In the genomic region with DNA sequence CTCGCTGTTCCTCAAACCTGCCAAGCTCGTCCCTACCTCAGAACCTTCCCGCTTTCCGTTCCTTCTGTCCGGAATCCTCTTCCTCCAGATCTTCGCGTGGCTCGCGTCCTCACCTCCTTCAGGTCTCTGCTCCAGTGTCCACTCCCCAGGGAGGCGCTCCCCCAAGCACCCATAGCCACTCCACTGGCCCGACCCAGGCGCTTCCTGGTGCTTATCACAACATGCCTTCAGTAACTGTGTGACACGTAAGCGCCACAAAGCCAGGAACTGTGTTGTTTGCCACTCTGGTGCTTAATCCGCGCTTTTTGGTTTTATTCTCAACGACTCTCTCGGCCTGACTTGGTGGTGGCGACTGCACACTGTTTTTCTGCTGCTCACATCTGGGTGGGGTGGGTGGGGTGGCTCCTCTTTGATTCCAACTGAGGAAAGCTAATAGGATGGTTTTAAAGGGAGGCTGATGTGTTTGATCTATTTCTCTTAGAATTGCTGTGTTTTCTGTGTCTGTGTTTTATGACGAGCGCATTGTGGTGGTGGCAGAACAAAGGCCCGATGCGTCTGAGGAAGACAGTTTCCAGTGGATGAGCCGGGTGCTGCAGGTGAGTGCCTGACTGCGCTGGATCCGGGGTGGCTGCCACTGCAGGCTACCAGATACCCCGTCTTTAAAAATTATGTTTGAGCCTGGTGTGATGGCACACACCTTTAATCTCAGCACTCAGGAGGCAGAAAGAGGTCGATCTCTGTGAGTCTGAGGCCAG, we compare ENCODE assay signal across 32 mouse cellular contexts. TPM values are rescaled to one million over a fixed set of nuclear protein-coding genes. Genes with fewer than 3 reads are reported as not detected.
DNase-seq lines count a peak whose midpoint lies in the region; ATAC-seq and TF ChIP-seq lines count a peak whose summit lies in the region.
"Had no signal": no experiment of that assay in that cellular context is flagged by ENCODE, and none has a peak within 500 bp of the region (broad histone marks: within the 10 kb centered on the region; RNA-seq: fewer than 3 reads in every experiment).

No protein-coding gene starts in this region.

- peaks cover 70% of the 10 kb centered on the region for H3K36me3 ChIP-seq in intestine, postnatal 0 days (ENCODE audit: control insufficient read depth, insufficient read depth)
- H3K36me3 ChIP-seq in intestine, embryonic 15.5 days: peaks cover 16% of the 10 kb centered on the region
- peaks cover 81% of the 10 kb centered on the region for H3K36me3 ChIP-seq in E14TG2a.4 (ENCODE audit: insufficient read depth, low read length)

- no peak for ATAC-seq in intestine, postnatal 0 days
- ATAC-seq in intestine, embryonic 15.5 days: no peak
- ATAC-seq in common myeloid progenitor, adult 5-6 weeks (replicated peaks; ENCODE audit: low read depth, poor library complexity, severe bottlenecking): peak; percentile 41; the same call in 1 of the 2 replicates
- ATAC-seq: forebrain, embryonic 13.5 days; lung, postnatal 0 days; midbrain, embryonic 13.5 days had no signal

- H3K4me2 ChIP-seq in intestine, postnatal 0 days (replicated peaks; ENCODE audit: low read depth): no peak overlapping the region
- no peak overlapping the region for H3K4me2 ChIP-seq in intestine, embryonic 15.5 days (replicated peaks)
- H3K4me2 ChIP-seq: embryonic facial prominence, embryonic 15.5 days; forebrain, embryonic 13.5 days; heart, embryonic 12.5 days; hindbrain, embryonic 13.5 days; limb, embryonic 15.5 days; liver, embryonic 13.5 days; midbrain, embryonic 13.5 days; neural tube, embryonic 15.5 days had no signal

- peak overlapping the region; percentile 70 for H3K27ac ChIP-seq in intestine, postnatal 0 days (ENCODE audit: low read depth, low read length)
- no peak overlapping the region for H3K27ac ChIP-seq in intestine, embryonic 15.5 days
- H3K27ac ChIP-seq: embryonic facial prominence, embryonic 10.5 days; embryonic facial prominence, embryonic 15.5 days; forebrain, embryonic 13.5 days; hindbrain, embryonic 13.5 days; limb, embryonic 10.5 days; limb, embryonic 15.5 days; liver, embryonic 13.5 days; macrophage; midbrain, embryonic 13.5 days; neural tube, embryonic 15.5 days had no signal

- no peak for TF ChIP-seq CTCF in intestine, postnatal 0 days (IDR thresholded peaks at IDR 0.05; ENCODE audit: low read depth)
- no peak for TF ChIP-seq CTCF in E14TG2a.4 (conservative IDR thresholded peaks at IDR 0.05; ENCODE audit: low read length)

- no peaks in the 10 kb centered on the region for H3K9me3 ChIP-seq in intestine, postnatal 0 days (ENCODE audit: control insufficient read depth)
- H3K9me3 ChIP-seq in intestine, embryonic 15.5 days: no peaks in the 10 kb centered on the region
- H3K9me3 ChIP-seq in E14TG2a.4 (ENCODE audit: low read length): no peaks in the 10 kb centered on the region
- H3K9me3 ChIP-seq: embryonic facial prominence, embryonic 10.5 days; embryonic facial prominence, embryonic 15.5 days; forebrain, embryonic 13.5 days; heart, embryonic 12.5 days; hindbrain, embryonic 13.5 days; limb, embryonic 10.5 days; limb, embryonic 15.5 days; liver, embryonic 13.5 days; midbrain, embryonic 13.5 days; neural tube, embryonic 15.5 days had no signal

- WGBS in intestine, postnatal 0 days: 82% methylated on average over 28 of the region's 28 CpGs
- 87% methylated on average over 28 of the region's 28 CpGs for WGBS in intestine, embryonic 15.5 days

- no peaks in the 10 kb centered on the region for H3K27me3 ChIP-seq in intestine, postnatal 0 days (replicated peaks; ENCODE audit: control insufficient read depth, insufficient read depth, low read length)
- no peaks in the 10 kb centered on the region for H3K27me3 ChIP-seq in intestine, embryonic 15.5 days (replicated peaks)
- no peaks in the 10 kb centered on the region for H3K27me3 ChIP-seq in E14TG2a.4 (ENCODE audit: insufficient read depth, low read length)
- H3K27me3 ChIP-seq: embryonic facial prominence, embryonic 15.5 days; forebrain, embryonic 13.5 days; heart, embryonic 12.5 days; hindbrain, embryonic 13.5 days; limb, embryonic 15.5 days; liver, embryonic 13.5 days; midbrain, embryonic 13.5 days; neural tube, embryonic 15.5 days had no signal

- 0 out of 2 replicates have a peak, but pooled peaks cover 3% of the 10 kb centered on the region for H3K4me1 ChIP-seq in intestine, postnatal 0 days (replicated peaks; ENCODE audit: control insufficient read depth, insufficient read depth, low read length)
- H3K4me1 ChIP-seq in intestine, embryonic 15.5 days (replicated peaks): 0 out of 2 replicates have a peak, but pooled peaks cover 3% of the 10 kb centered on the region
- H3K4me1 ChIP-seq in E14TG2a.4 (replicated peaks; ENCODE audit: low read depth, low read length): peaks cover 10% of the 10 kb centered on the region
- H3K4me1 ChIP-seq: embryonic facial prominence, embryonic 10.5 days; embryonic facial prominence, embryonic 15.5 days; forebrain, embryonic 13.5 days; hindbrain, embryonic 13.5 days; limb, embryonic 10.5 days; limb, embryonic 15.5 days; midbrain, embryonic 13.5 days; neural tube, embryonic 15.5 days had no signal

- H3K9ac ChIP-seq in intestine, postnatal 0 days (ENCODE audit: low read depth, low read length): no peak overlapping the region
- no peak overlapping the region for H3K9ac ChIP-seq in intestine, embryonic 15.5 days
- H3K9ac ChIP-seq: embryonic facial prominence, embryonic 15.5 days; forebrain, embryonic 13.5 days; heart, embryonic 12.5 days; hindbrain, embryonic 13.5 days; limb, embryonic 15.5 days; liver, embryonic 13.5 days; midbrain, embryonic 13.5 days; neural tube, embryonic 15.5 days had no signal

- peak; percentile 82 for DNase-seq in naive thymus-derived CD4-positive, alpha-beta T cell, adult 2 months (ENCODE audit: low read depth)
- DNase-seq in kidney, adult 18-20 months: no peak
- no peak for DNase-seq in adrenal gland, adult 18-20 months (ENCODE audit: low spot score in 2 of 2)
- DNase-seq in adrenal gland, adult (ENCODE audit: inconsistent age in 2 of 2, low spot score in 1 of 2): no peak
- DNase-seq: adrenal gland, postnatal 25 days; B cell, adult 2 months; cerebellum, adult 11-12 months; cerebellum, postnatal 10 days; gastrocnemius, postnatal 25 days; heart, adult 11 months; heart, postnatal 4 days; kidney, adult 2 months; kidney, postnatal 36 days; layer of hippocampus, postnatal 36 days; liver, embryonic 13.5 days; lung, adult 18-20 months; retina, postnatal 1 day had no signal

- no peak overlapping the region for H3K4me3 ChIP-seq in intestine, postnatal 0 days (ENCODE audit: low read depth, low read length)
- H3K4me3 ChIP-seq in intestine, embryonic 15.5 days (replicated peaks): no peak overlapping the region
- peak overlapping the region; percentile 32; the same call in 1 of the 2 replicates for H3K4me3 ChIP-seq in E14TG2a.4 (replicated peaks; ENCODE audit: low read length)
- H3K4me3 ChIP-seq: embryonic facial prominence, embryonic 10.5 days; embryonic facial prominence, embryonic 15.5 days; forebrain, embryonic 13.5 days; heart, embryonic 12.5 days; hindbrain, embryonic 13.5 days; limb, embryonic 10.5 days; limb, embryonic 15.5 days; liver, embryonic 13.5 days; midbrain, embryonic 13.5 days; neural tube, embryonic 15.5 days had no signal

RNA-seq across cellular contexts. Expression of gene Atf1, which starts 44.9 kb away (rescaled TPM):
- 25.3 and 29.0 TPM in 2 replicates for polyA plus RNA-seq in intestine, postnatal 0 days (2015; fragmentation: Nextera tagmentation; extraction: Ambion mirVana)
- polyA plus RNA-seq in intestine, embryonic 15.5 days (2015; fragmentation: Nextera tagmentation; extraction: Ambion mirVana): 41.5 and 44.5 TPM in 2 replicates
- total RNA-seq in common myeloid progenitor, adult 5-6 weeks (2017): 77.0 and 94.4 TPM in 2 replicates
- 10 to 100 TPM; 59.2 to 62.5 TPM for total RNA-seq in adrenal gland, adult 18-20 months (2021)
